ENCODE assay signal across 9 mouse cellular contexts in genomic region chr10:128096313-128096692, GRCm38 (mm10). TPM values are rescaled to one million over a fixed set of nuclear protein-coding genes. Genes with fewer than 3 reads are reported as not detected.
DNase-seq lines count a peak whose midpoint lies in the region; ATAC-seq lines count a peak whose summit lies in the region.
"Had no signal": no experiment of that assay in that cellular context is flagged by ENCODE, and none has a peak within 500 bp of the region (broad histone marks: within the 10 kb centered on the region; RNA-seq: fewer than 3 reads in every experiment).

No protein-coding gene starts in this region.

- peak overlapping the region; percentile 99 for H3K4me3 ChIP-seq in kidney, embryonic 14.5 days (ENCODE audit: low read length)
- peak overlapping the region; percentile 19; the same call in 1 of the 2 replicates for H3K4me3 ChIP-seq in brown adipose tissue, adult 24 weeks (ENCODE audit: insufficient read depth, low read depth, low read length)
- H3K4me3 ChIP-seq in hindbrain, embryonic 14.5 days (replicated peaks; ENCODE audit: low read length) = peak overlapping the region; percentile 76
- peak overlapping the region; percentile 99; the same call in 1 of the 2 replicates for H3K4me3 ChIP-seq in midbrain, embryonic 13.5 days (replicated peaks)

- no peak for DNase-seq in kidney, postnatal 25 days
- DNase-seq in hindbrain, embryonic 14.5 days (ENCODE audit: low spot score) = no peak
- no peak for DNase-seq in spleen, postnatal 36 days (ENCODE audit: low spot score in 2 of 2)

- no peaks in the 10 kb centered on the region for H3K9me3 ChIP-seq in kidney, embryonic 14.5 days (ENCODE audit: control insufficient read depth, low read length)
- H3K9me3 ChIP-seq in hindbrain, embryonic 14.5 days (ENCODE audit: control insufficient read depth, low read length) = no peaks in the 10 kb centered on the region
- no peaks in the 10 kb centered on the region for H3K9me3 ChIP-seq in midbrain, embryonic 13.5 days

- WGBS in kidney, embryonic 14.5 days = 27% methylated on average over 4 of the region's 4 CpGs
- WGBS in hindbrain, embryonic 14.5 days = 18% methylated on average over 4 of the region's 4 CpGs
- WGBS in midbrain, embryonic 13.5 days = 22% methylated on average over 4 of the region's 4 CpGs

- H3K27ac ChIP-seq in kidney, embryonic 14.5 days (ENCODE audit: low read depth, low read length) = peak overlapping the region; percentile 74; the same call in 1 of the 2 replicates
- no peak overlapping the region for H3K27ac ChIP-seq in brown adipose tissue, adult 24 weeks (replicated peaks; ENCODE audit: low read depth, low read length)
- no peak overlapping the region for H3K27ac ChIP-seq in hindbrain, embryonic 14.5 days
- H3K27ac ChIP-seq in midbrain, embryonic 13.5 days = 0 out of 2 replicates have a peak overlapping the region, but pooled peaks have one; percentile 19

- 0 out of 2 replicates have a peak overlapping the region, but pooled peaks have one; percentile 0 for H3K4me2 ChIP-seq in kidney, embryonic 14.5 days (replicated peaks; ENCODE audit: low read depth, low read length)
- H3K4me2 ChIP-seq in hindbrain, embryonic 14.5 days (replicated peaks) = peak overlapping the region; percentile 16; the same call in 1 of the 2 replicates
- H3K4me2 ChIP-seq in midbrain, embryonic 13.5 days (replicated peaks) = peak overlapping the region; percentile 76

- H3K9ac ChIP-seq in kidney, embryonic 14.5 days (ENCODE audit: low read depth, low read length) = peak overlapping the region; percentile 88; the same call in 1 of the 2 replicates
- H3K9ac ChIP-seq in hindbrain, embryonic 14.5 days = no peak overlapping the region
- no peak overlapping the region for H3K9ac ChIP-seq in midbrain, embryonic 13.5 days (replicated peaks)

- H3K36me3 ChIP-seq in kidney, embryonic 14.5 days (ENCODE audit: control insufficient read depth, insufficient read depth, low read length) = no peaks in the 10 kb centered on the region
- H3K36me3 ChIP-seq in hindbrain, embryonic 14.5 days (replicated peaks; ENCODE audit: control insufficient read depth, insufficient read depth) = no peaks in the 10 kb centered on the region
- no peaks in the 10 kb centered on the region for H3K36me3 ChIP-seq in midbrain, embryonic 13.5 days

- no peaks in the 10 kb centered on the region for H3K27me3 ChIP-seq in kidney, embryonic 14.5 days (ENCODE audit: control insufficient read depth, insufficient read depth, low read length)
- H3K27me3 ChIP-seq in hindbrain, embryonic 14.5 days (ENCODE audit: control insufficient read depth, insufficient read depth, low read length) = no peaks in the 10 kb centered on the region
- no peaks in the 10 kb centered on the region for H3K27me3 ChIP-seq in midbrain, embryonic 13.5 days
- H3K27me3 ChIP-seq: Patski had no signal

- ATAC-seq in kidney, embryonic 14.5 days (ENCODE audit: low FRiP score, low TSS enrichment) = no peak
- ATAC-seq in hindbrain, embryonic 14.5 days (ENCODE audit: low FRiP score) = no peak
- no peak for ATAC-seq in midbrain, embryonic 13.5 days
- no peak for ATAC-seq in activated CD4-positive, CD25-positive, alpha-beta regulatory T cell, adult 4 months
- no peak for ATAC-seq in inflammation-experienced regulatory T-cells, adult 6 months

- peaks cover 35% of the 10 kb centered on the region for H3K4me1 ChIP-seq in kidney, embryonic 14.5 days (ENCODE audit: control insufficient read depth, insufficient read depth, low read length)
- H3K4me1 ChIP-seq in brown adipose tissue, adult 24 weeks (ENCODE audit: control insufficient read depth, insufficient read depth, insufficient read length, low read length) = peaks cover 12% of the 10 kb centered on the region
- H3K4me1 ChIP-seq in hindbrain, embryonic 14.5 days (replicated peaks; ENCODE audit: control insufficient read depth, insufficient read depth, low read length) = peaks cover 35% of the 10 kb centered on the region
- H3K4me1 ChIP-seq in midbrain, embryonic 13.5 days (replicated peaks) = peaks cover 50% of the 10 kb centered on the region

RNA-seq across cellular contexts. Expression of gene Baz2a, which starts 4.9 kb away (rescaled TPM):
- polyA plus RNA-seq in kidney, embryonic 14.5 days (2014; fragmentation: Nextera tagmentation; extraction: Ambion mirVana) = 17.6 and 33.7 TPM in 2 replicates
- 15.1 and 16.0 TPM in 2 replicates for polyA plus RNA-seq in brown adipose tissue, adult 24 weeks (2012; ENCODE audit: insufficient read depth, insufficient read length, missing spikeins)
- polyA plus RNA-seq in hindbrain, embryonic 14.5 days (2014; fragmentation: Nextera tagmentation; extraction: Ambion mirVana) = 17.7 and 19.0 TPM in 2 replicates
- 13.8 and 13.9 TPM in 2 replicates for polyA plus RNA-seq in midbrain, embryonic 13.5 days (2015; fragmentation: Nextera tagmentation; extraction: Ambion mirVana)
- polyA plus RNA-seq in activated CD4-positive, CD25-positive, alpha-beta regulatory T cell, adult 4 months (2017; shearing (Covaris generic)) = 10 to 100 TPM; 44.1 to 53.3 TPM
- polyA plus RNA-seq in inflammation-experienced regulatory T-cells, adult 6 months (2017; shearing (Covaris generic)) = 10 to 100 TPM; 37.9 to 63.7 (median 44.3) TPM

RNA-seq across cellular contexts. Expression of gene Atp5b, which starts 13.2 kb away (rescaled TPM):
- 2,294 and 2,764 TPM in 2 replicates for polyA plus RNA-seq in kidney, embryonic 14.5 days (2014; fragmentation: Nextera tagmentation; extraction: Ambion mirVana)
- polyA plus RNA-seq in brown adipose tissue, adult 24 weeks (2012; ENCODE audit: insufficient read depth, insufficient read length, missing spikeins) = 9,036 and 9,352 TPM in 2 replicates
- polyA plus RNA-seq in hindbrain, embryonic 14.5 days (2014; fragmentation: Nextera tagmentation; extraction: Ambion mirVana) = 2,242 and 2,471 TPM in 2 replicates
- polyA plus RNA-seq in midbrain, embryonic 13.5 days (2015; fragmentation: Nextera tagmentation; extraction: Ambion mirVana) = 2,005 and 2,018 TPM in 2 replicates
- 100 to 1,000 TPM; 413 to 469 TPM for polyA plus RNA-seq in activated CD4-positive, CD25-positive, alpha-beta regulatory T cell, adult 4 months (2017; shearing (Covaris generic))
- polyA plus RNA-seq in inflammation-experienced regulatory T-cells, adult 6 months (2017; shearing (Covaris generic)) = 100 to 1,000 TPM; 459 to 529 (median 464) TPM

RNA-seq across cellular contexts. Expression of gene Ptges3, which starts 37.5 kb away (rescaled TPM):
- 566 and 622 TPM in 2 replicates for polyA plus RNA-seq in kidney, embryonic 14.5 days (2014; fragmentation: Nextera tagmentation; extraction: Ambion mirVana)
- polyA plus RNA-seq in brown adipose tissue, adult 24 weeks (2012; ENCODE audit: insufficient read depth, insufficient read length, missing spikeins) = 107 and 147 TPM in 2 replicates
- polyA plus RNA-seq in hindbrain, embryonic 14.5 days (2014; fragmentation: Nextera tagmentation; extraction: Ambion mirVana) = 393 and 410 TPM in 2 replicates
- 443 and 496 TPM in 2 replicates for polyA plus RNA-seq in midbrain, embryonic 13.5 days (2015; fragmentation: Nextera tagmentation; extraction: Ambion mirVana)
- polyA plus RNA-seq in activated CD4-positive, CD25-positive, alpha-beta regulatory T cell, adult 4 months (2017; shearing (Covaris generic)) = 100 to 1,000 TPM; 194 to 285 TPM
- polyA plus RNA-seq in inflammation-experienced regulatory T-cells, adult 6 months (2017; shearing (Covaris generic)) = 100 to 1,000 TPM; 186 to 360 (median 347) TPM

Comparison
In these comparisons a context has a peak if more than half of its experiments do, and no peak if none do; other contexts are left out.
1. H3K27ac ChIP-seq: peak in kidney, embryonic 14.5 days (single experiment) and midbrain, embryonic 13.5 days (single experiment); none in brown adipose tissue, adult 24 weeks (single experiment) and hindbrain, embryonic 14.5 days (single experiment).
2. H3K4me2 ChIP-seq: peak in every context shown above with its lines; median percentile 76 in midbrain, embryonic 13.5 days; 16 in hindbrain, embryonic 14.5 days; 0 in kidney, embryonic 14.5 days.
3. H3K4me3 ChIP-seq: peak in every context shown above with its lines; median percentile 99 in kidney, embryonic 14.5 days; 99 in midbrain, embryonic 13.5 days; 76 in hindbrain, embryonic 14.5 days; 19 in brown adipose tissue, adult 24 weeks.